Mouse (Mus musculus): Measurements from ENCODE around the gene Scai.

- no peak for TF ChIP-seq CTCF (conservative IDR thresholded peaks at IDR 0.05; ENCODE audit: low read length)
- no peak for TF ChIP-seq POU5F1 (IDR thresholded peaks at IDR 0.05; ENCODE audit: borderline replicate concordance, low read length)
- no peak for TF ChIP-seq NANOG (IDR thresholded peaks at IDR 0.05; ENCODE audit: borderline replicate concordance, low read length)
Measured at GRCm38 (mm10) chr2:39064687-39065399, 125.7 kb downstream of the Scai start.
